Mouse (Mus musculus) stomach, postnatal 0 days (tissue): ENCODE data around the gene Colgalt1.

Experiments used
- CTCF ChIP-seq: IDR thresholded peaks from 2 replicates; pipeline ENCODE4 v1.5.1; 2016; ENCODE audit warnings: antibody characterized with exemption, low read depth, mild to moderate bottlenecking, moderate library complexity
- EP300 ChIP-seq: optimal IDR thresholded peaks from 2 replicates; pipeline ENCODE3; 2016; ENCODE audit warnings: antibody characterized with exemption

DNA sequence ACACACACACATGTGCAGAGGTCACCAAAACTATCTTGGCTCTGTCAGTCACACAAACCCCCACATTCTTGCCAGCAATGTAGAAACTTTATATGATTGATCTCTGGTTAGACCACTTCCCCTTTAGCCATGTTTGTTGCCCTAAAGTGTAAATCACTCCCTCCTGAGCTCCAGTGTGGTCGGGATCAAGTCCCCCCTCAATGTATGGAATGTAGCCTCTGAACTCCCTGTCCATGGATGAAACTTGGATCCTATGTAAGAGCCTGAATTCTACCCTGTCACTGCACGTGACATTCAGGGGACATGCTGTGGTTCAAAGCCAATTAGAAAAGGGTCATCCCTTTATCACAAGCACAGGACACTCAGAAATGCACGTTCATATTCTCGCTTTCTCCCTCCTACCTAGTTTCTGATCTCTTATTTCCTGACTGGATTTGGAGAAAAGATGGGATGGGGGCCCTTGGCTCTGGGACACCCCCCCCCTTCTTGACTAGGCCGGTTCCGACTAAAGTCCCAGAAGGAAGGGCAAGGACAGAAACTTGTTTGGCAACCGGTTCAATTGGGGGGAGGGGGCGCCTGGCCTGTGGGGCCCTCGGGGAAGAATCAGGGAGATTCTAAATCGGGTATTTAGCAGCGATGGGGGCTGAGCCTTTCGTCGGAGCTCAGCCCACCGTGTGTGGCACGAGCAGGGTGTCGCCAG is 17.7 kb downstream of the Colgalt1 start:
- TF ChIP-seq CTCF (no peak), EP300 (no peak)
